Mouse (Mus musculus): Measurements from ENCODE around the gene Xrcc6.

DNA sequence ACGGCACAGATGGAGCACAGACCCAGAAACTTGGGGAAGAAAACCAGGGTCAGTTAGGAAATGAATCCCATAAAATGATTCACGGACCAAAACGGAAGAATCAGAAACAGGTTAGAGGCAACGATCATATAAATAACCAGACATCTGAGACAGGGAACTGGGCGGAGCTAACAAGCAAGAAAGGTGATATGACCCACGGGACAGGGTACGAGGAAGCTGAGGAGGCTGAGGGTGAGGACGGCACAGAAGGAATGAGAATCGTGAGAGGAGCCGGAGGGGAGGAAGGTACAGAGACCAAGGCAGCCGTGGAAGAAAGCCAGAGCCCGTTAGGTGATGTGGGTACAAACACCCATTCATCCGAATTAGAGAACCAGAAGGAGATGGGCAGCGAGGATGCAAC lies 76.3 kb downstream of the Xrcc6 start:
- TF ChIP-seq CTCF (IDR thresholded peaks at IDR 0.05; ENCODE audit: low read depth, low read length) (no peak), GATA2 (IDR thresholded peaks at IDR 0.05; ENCODE audit: borderline replicate concordance, low read depth, low read length) (no peak)
